26 mouse cellular contexts compared by ENCODE assay signal in genomic region chr15:12708297-12708696, GRCm38 (mm10). TPM values are rescaled to one million over a fixed set of nuclear protein-coding genes. Genes with fewer than 3 reads are reported as not detected.
DNase-seq lines count a peak whose midpoint lies in the region; ATAC-seq and TF ChIP-seq lines count a peak whose summit lies in the region.
"Had no signal": no experiment of that assay in that cellular context is flagged by ENCODE, and none has a peak within 500 bp of the region (broad histone marks: within the 10 kb centered on the region; RNA-seq: fewer than 3 reads in every experiment).

No protein-coding gene starts in this region.

- peaks cover 9% of the 10 kb centered on the region; the same call in 1 of the 2 replicates for H3K36me3 ChIP-seq in forebrain, embryonic 10.5 days (replicated peaks)
- H3K36me3 ChIP-seq in forebrain, embryonic 13.5 days (ENCODE audit: poor library complexity, severe bottlenecking), result no peaks in the 10 kb centered on the region
- H3K36me3 ChIP-seq in heart, postnatal 0 days (replicated peaks; ENCODE audit: control insufficient read depth, insufficient read depth, low read length), result peaks cover 11% of the 10 kb centered on the region; the same call in 1 of the 2 replicates
- peaks cover 4% of the 10 kb centered on the region for H3K36me3 ChIP-seq in heart, embryonic 12.5 days
- no peaks in the 10 kb centered on the region for H3K36me3 ChIP-seq in embryonic facial prominence, embryonic 15.5 days
- H3K36me3 ChIP-seq: neural tube, embryonic 13.5 days had no signal

- no peak for TF ChIP-seq CTCF in heart, postnatal 0 days (IDR thresholded peaks at IDR 0.05; ENCODE audit: low read depth)
- TF ChIP-seq CTCF in Patski (IDR thresholded peaks at IDR 0.05), result no peak

- H3K4me2 ChIP-seq in forebrain, embryonic 13.5 days, result no peak overlapping the region
- no peak overlapping the region for H3K4me2 ChIP-seq in heart, postnatal 0 days (ENCODE audit: low read depth, low read length)
- no peak overlapping the region for H3K4me2 ChIP-seq in heart, embryonic 12.5 days
- H3K4me2 ChIP-seq in embryonic facial prominence, embryonic 15.5 days (replicated peaks), result no peak overlapping the region
- H3K4me2 ChIP-seq: embryonic facial prominence, embryonic 13.5 days; heart, embryonic 11.5 days; limb, embryonic 12.5 days; liver, embryonic 11.5 days; neural tube, embryonic 13.5 days had no signal

- H3K9ac ChIP-seq in forebrain, embryonic 13.5 days, result no peak overlapping the region
- H3K9ac ChIP-seq in heart, postnatal 0 days (replicated peaks; ENCODE audit: low read depth, low read length), result no peak overlapping the region
- no peak overlapping the region for H3K9ac ChIP-seq in heart, embryonic 12.5 days
- H3K9ac ChIP-seq in embryonic facial prominence, embryonic 15.5 days, result no peak overlapping the region
- H3K9ac ChIP-seq: embryonic facial prominence, embryonic 13.5 days; forebrain, postnatal 0 days; limb, embryonic 12.5 days; liver, postnatal 0 days; neural tube, embryonic 13.5 days had no signal

- H3K4me3 ChIP-seq in forebrain, embryonic 10.5 days, result no peak overlapping the region
- H3K4me3 ChIP-seq in forebrain, embryonic 13.5 days, result no peak overlapping the region
- no peak overlapping the region for H3K4me3 ChIP-seq in heart, postnatal 0 days (ENCODE audit: low read depth, low read length)
- H3K4me3 ChIP-seq in heart, embryonic 12.5 days, result no peak overlapping the region
- H3K4me3 ChIP-seq in embryonic facial prominence, embryonic 15.5 days (replicated peaks), result no peak overlapping the region
- H3K4me3 ChIP-seq: embryonic facial prominence, embryonic 13.5 days; limb, embryonic 12.5 days; myocyte; neural tube, embryonic 13.5 days had no signal

- TF ChIP-seq EP300 in heart, postnatal 0 days (IDR thresholded peaks at IDR 0.05; ENCODE audit: low read depth), result no peak

- 0 out of 2 replicates have a peak overlapping the region, but pooled peaks have one; percentile 51 for H3K27ac ChIP-seq in forebrain, embryonic 10.5 days
- no peak overlapping the region for H3K27ac ChIP-seq in forebrain, embryonic 13.5 days
- H3K27ac ChIP-seq in heart, postnatal 0 days (ENCODE audit: low read depth), result no peak overlapping the region; the same call in 1 of the 2 replicates
- no peak overlapping the region for H3K27ac ChIP-seq in heart, embryonic 12.5 days (ENCODE audit: poor library complexity, severe bottlenecking)
- H3K27ac ChIP-seq in embryonic facial prominence, embryonic 15.5 days (replicated peaks), result 0 out of 2 replicates have a peak overlapping the region, but pooled peaks have one; percentile 17
- H3K27ac ChIP-seq: embryonic facial prominence, embryonic 13.5 days; limb, embryonic 12.5 days; neural tube, embryonic 13.5 days; stomach, postnatal 0 days had no signal

- H3K9me3 ChIP-seq in forebrain, embryonic 10.5 days, result peaks cover 3% of the 10 kb centered on the region; the same call in 1 of the 2 replicates
- no peaks in the 10 kb centered on the region for H3K9me3 ChIP-seq in forebrain, embryonic 13.5 days (replicated peaks)
- no peaks in the 10 kb centered on the region for H3K9me3 ChIP-seq in heart, postnatal 0 days (replicated peaks; ENCODE audit: control insufficient read depth, low read length)
- H3K9me3 ChIP-seq in heart, embryonic 12.5 days (replicated peaks), result no peaks in the 10 kb centered on the region; the same call in 1 of the 2 replicates
- H3K9me3 ChIP-seq in embryonic facial prominence, embryonic 15.5 days (replicated peaks), result no peaks in the 10 kb centered on the region
- H3K9me3 ChIP-seq: neural tube, embryonic 13.5 days had no signal

- WGBS in forebrain, embryonic 10.5 days, result 5% methylated on average over 1 of the region's 1 CpGs
- WGBS in forebrain, embryonic 13.5 days, result 0% methylated on average over 1 of the region's 1 CpGs
- WGBS in heart, postnatal 0 days, result 4% methylated on average over 1 of the region's 1 CpGs
- 4% methylated on average over 1 of the region's 1 CpGs for WGBS in heart, embryonic 12.5 days
- WGBS in embryonic facial prominence, embryonic 15.5 days, result 3% methylated on average over 1 of the region's 1 CpGs

- ATAC-seq in forebrain, embryonic 13.5 days, result no peak
- ATAC-seq in heart, postnatal 0 days (ENCODE audit: insufficient read depth, low read depth), result no peak
- no peak for ATAC-seq in heart, embryonic 12.5 days (ENCODE audit: insufficient number of reproducible peaks, low FRiP score)
- no peak for ATAC-seq in Patski
- no peak; the same call in 1 of the 2 replicates for ATAC-seq in embryonic facial prominence, embryonic 15.5 days (ENCODE audit: insufficient number of reproducible peaks, low FRiP score, low TSS enrichment, low read depth)
- ATAC-seq in granulocyte monocyte progenitor cell, adult 5-6 weeks (replicated peaks; ENCODE audit: poor library complexity, severe bottlenecking), result no peak
- ATAC-seq: CD4-positive, CD25-positive, alpha-beta regulatory T cell, adult 4 months; forebrain, postnatal 0 days; liver, postnatal 0 days; midbrain, embryonic 16.5 days had no signal

- in situ Hi-C loops in Patski (cut with MboI; ENCODE audit: low pct_unique_long_range_greater_than_20kb), result no loop called here

- POLR2A ChIA-PET in Patski (lab: Charles Lee), result no interaction called here

- no peak for DNase-seq in forebrain, embryonic 10.5 days (ENCODE audit: extremely low spot score, low spot score)
- DNase-seq in heart, postnatal 0 days (ENCODE audit: low spot score), result peak; percentile 23
- peak; percentile 2 for DNase-seq in Patski (ENCODE audit: low read depth, low spot score)
- DNase-seq in cerebellum, adult 11-12 months, result no peak
- DNase-seq: adrenal gland, postnatal 14 days; cerebellum, adult 9-10 months; forebrain, postnatal 0 days; gastrocnemius, postnatal 36 days; kidney, adult 11 months; kidney, postnatal 4 days; liver, postnatal 0 days; lung, postnatal 10 days; thymus, adult 2 months had no signal

- no peaks in the 10 kb centered on the region for H3K27me3 ChIP-seq in forebrain, embryonic 10.5 days (ENCODE audit: poor library complexity, severe bottlenecking)
- no peaks in the 10 kb centered on the region for H3K27me3 ChIP-seq in forebrain, embryonic 13.5 days
- no peaks in the 10 kb centered on the region for H3K27me3 ChIP-seq in heart, postnatal 0 days (ENCODE audit: control insufficient read depth, insufficient read depth, low read length)
- no peaks in the 10 kb centered on the region for H3K27me3 ChIP-seq in heart, embryonic 12.5 days (replicated peaks)
- peaks cover 6% of the 10 kb centered on the region for H3K27me3 ChIP-seq in Patski
- no peaks in the 10 kb centered on the region for H3K27me3 ChIP-seq in embryonic facial prominence, embryonic 15.5 days
- H3K27me3 ChIP-seq: embryonic facial prominence, embryonic 13.5 days; limb, embryonic 12.5 days; neural tube, embryonic 13.5 days had no signal

- CTCF ChIA-PET in Patski (lab: Charles Lee), result no interaction called here

- peaks cover 10% of the 10 kb centered on the region for H3K4me1 ChIP-seq in forebrain, embryonic 10.5 days
- no peaks in the 10 kb centered on the region for H3K4me1 ChIP-seq in forebrain, embryonic 13.5 days
- peaks cover 5% of the 10 kb centered on the region; the same call in 1 of the 2 replicates for H3K4me1 ChIP-seq in heart, postnatal 0 days (ENCODE audit: control insufficient read depth, insufficient read depth)
- peaks cover 8% of the 10 kb centered on the region for H3K4me1 ChIP-seq in heart, embryonic 12.5 days (replicated peaks)
- H3K4me1 ChIP-seq in embryonic facial prominence, embryonic 15.5 days, result peaks cover 6% of the 10 kb centered on the region
- H3K4me1 ChIP-seq: limb, embryonic 12.5 days; neural tube, embryonic 13.5 days had no signal

RNA-seq across cellular contexts. Expression of gene Pdzd2, which starts 31.4 kb away (rescaled TPM):
- polyA plus RNA-seq in forebrain, embryonic 10.5 days (2016; fragmentation: Nextera tagmentation; extraction: Ambion mirVana), result 4.7 and 4.9 TPM in 2 replicates
- 3.9 and 5.5 TPM in 2 replicates for polyA plus RNA-seq in forebrain, embryonic 13.5 days (2015; fragmentation: Nextera tagmentation; extraction: Ambion mirVana)
- 82.8 and 86.0 TPM in 2 replicates for total RNA-seq in heart, postnatal 0 days (2014; rRNA removed; ENCODE audit: low replicate concordance)
- 26.3 and 36.1 TPM in 2 replicates for polyA plus RNA-seq in heart, postnatal 0 days (2015; fragmentation: Nextera tagmentation; extraction: Ambion mirVana)
- polyA plus RNA-seq in heart, embryonic 12.5 days (2016; fragmentation: Nextera tagmentation; extraction: Ambion mirVana), result 14.2 and 14.4 TPM in 2 replicates
- polyA plus RNA-seq in Patski (2021), result 0.10 TPM
- 39.4 and 43.7 TPM in 2 replicates for polyA plus RNA-seq in embryonic facial prominence, embryonic 15.5 days (2015; fragmentation: Nextera tagmentation; extraction: Ambion mirVana)
- 0.13 and 0.28 TPM in 2 replicates for total RNA-seq in granulocyte monocyte progenitor cell, adult 5-6 weeks (2014; fragmentation: Nextera tagmentation)
- total RNA-seq in granulocyte monocyte progenitor cell, adult 5-6 weeks (2017), result 0.15 and 0.17 TPM in 2 replicates

Comparison
In these comparisons a context has a peak if more than half of its experiments do, and no peak if none do; other contexts are left out.
1. H3K27ac ChIP-seq: peak in forebrain, embryonic 10.5 days (single experiment) and embryonic facial prominence, embryonic 15.5 days (single experiment); none in forebrain, embryonic 13.5 days (single experiment), heart, postnatal 0 days (single experiment) and heart, embryonic 12.5 days (single experiment).
2. DNase-seq: peak in heart, postnatal 0 days (single experiment) and Patski (single experiment); none in forebrain, embryonic 10.5 days (single experiment) and cerebellum, adult 11-12 months (single experiment).